Mouse (Mus musculus) gastrocnemius, adult 18-20 months (tissue): Measurements from ENCODE around the gene Hacl1. TPM values are rescaled to one million over a fixed set of nuclear protein-coding genes. Genes with fewer than 3 reads are reported as not detected.

Source experiments
- DNase-seq: peaks from one replicate; pipeline ENCODE4 v3.0.0; 2021; ENCODE audit warnings: low spot score
- total RNA-seq, 2 experiments: library from RNA; stranded (reverse); gene quantifications; 2 replicates each; pipeline ENCODE4 v1.2.3; 2021

The Hacl1 gene
- total RNA-seq, 2 experiments from 2014 or later, result 10.3 to 11.3 TPM

DNA sequence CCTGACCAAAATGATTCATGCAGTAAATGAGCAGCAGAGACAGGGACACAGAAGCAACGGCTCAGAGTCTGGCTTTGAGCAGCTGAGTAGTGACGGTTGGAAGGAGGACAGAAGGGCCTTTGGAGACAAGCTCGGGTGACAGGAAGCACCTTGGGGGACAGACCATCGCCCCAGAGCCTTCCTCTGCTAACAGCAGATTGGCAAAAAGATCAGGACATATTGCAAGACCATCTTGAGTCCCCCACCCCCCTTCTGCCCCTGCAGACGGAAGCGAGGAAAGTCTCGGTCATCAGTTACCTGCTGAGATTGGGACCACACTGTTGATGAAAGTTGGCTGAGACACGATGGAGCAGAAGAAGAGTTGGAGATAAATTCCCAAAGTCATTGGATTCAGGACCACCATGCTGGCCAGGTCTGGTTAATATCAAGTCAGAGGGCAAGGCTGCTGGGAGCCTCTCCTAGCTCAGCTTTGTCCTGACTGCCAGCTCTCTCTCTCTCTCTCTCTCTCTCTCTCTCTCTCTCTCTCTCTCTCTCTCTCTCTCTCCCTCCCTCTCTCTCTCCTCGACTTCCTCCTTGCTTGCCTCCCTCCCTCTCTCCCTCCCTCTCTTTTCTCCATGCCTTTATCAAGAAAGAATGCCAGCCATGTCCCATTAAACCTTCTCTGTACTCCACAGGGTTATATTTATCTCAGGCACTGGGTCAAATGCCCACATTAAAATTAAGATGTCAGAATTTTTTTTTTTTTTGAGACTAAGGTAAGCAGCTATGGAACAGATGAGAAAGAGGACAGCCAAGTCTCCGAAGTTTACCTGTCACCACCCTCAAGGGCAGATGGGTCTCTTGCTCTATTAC, 64.0 kb downstream of the Hacl1 start:
- no peak for DNase-seq

DNA sequence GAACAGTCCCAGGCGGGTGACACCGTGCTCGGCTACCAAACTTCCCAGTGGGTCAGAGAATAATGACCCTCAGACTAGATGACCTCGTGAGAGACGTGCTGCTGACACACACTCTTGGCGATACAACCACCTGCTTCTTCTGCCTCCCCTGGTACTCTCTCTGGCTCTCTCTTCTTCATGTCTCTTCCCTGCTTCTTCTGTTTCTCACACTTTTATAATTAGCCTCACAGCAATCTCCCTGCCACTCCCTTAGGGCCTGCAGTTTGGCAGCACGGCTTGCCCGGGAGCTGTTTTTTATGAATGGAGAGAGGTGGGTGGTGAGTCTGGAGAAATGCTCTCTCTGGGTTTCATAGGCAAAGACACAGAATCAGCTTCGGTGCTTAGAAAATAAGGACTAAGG, 65.2 kb downstream of the Hacl1 start:
- peak; percentile 56 for DNase-seq

DNA sequence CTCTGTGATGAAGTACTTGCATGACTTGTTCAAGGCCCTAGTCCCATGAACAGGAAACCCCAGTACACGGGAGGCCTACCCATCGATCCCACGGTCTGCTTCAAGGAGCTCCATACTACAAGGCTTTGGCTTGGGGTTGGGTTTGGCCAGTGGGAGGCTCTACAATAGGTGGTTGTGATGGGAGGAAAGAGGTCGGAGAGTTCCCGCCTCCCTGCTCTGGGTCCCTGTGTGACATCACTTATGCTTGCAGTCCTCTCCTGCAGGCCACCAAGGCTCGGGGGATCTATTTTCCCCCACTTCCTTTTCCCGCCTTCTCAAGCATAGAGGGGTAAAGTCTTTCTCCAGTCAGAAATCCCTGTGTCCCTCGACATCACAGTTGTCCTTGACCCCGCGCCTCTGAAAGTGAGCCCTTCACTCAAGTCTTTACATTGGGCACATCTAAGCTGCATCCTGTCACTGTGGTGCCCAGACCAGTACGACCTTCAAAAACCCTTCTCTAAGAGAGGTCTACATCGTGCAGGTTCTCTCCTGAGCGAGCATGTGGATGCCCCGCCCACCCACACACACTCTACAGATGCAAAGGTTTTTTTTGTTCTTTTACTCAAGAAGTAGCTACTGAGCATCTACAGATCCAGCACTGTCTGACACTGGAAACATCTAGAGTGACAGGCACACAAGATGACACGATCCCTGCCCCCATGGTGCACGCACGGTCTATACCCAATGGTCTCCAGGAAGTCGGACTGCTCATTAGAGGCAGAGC, 66.0 kb downstream of the Hacl1 start:
- DNase-seq, result no peak

DNA sequence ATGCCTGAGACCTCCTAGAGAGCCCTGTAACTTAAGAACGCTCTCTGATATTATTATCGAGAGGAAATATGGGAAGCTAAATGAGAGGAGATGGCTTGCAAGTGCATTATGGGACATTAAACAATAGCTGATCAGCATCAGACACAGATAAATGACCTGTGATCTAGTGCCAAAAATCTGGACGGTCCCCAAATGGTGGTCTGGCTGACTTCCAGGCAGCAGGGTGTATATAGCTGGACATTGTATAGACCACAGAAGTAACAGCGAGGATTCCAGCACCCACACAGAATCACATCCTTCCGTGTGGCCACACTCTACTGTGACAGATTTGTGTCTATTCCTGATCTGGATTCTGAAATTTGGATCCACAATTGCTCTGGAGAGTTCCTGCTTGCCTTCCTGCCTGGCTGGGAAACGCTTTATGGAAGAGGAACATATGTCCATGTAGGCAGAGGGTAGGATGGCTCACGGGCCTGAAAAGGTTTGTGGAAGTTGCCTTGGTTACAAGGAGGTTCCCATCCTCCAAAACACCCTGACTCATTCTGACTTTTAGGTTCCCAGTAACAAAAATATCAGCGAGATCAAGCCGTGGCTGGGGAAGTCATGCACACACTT, 68.4 kb downstream of the Hacl1 start:
- DNase-seq, result no peak

DNA sequence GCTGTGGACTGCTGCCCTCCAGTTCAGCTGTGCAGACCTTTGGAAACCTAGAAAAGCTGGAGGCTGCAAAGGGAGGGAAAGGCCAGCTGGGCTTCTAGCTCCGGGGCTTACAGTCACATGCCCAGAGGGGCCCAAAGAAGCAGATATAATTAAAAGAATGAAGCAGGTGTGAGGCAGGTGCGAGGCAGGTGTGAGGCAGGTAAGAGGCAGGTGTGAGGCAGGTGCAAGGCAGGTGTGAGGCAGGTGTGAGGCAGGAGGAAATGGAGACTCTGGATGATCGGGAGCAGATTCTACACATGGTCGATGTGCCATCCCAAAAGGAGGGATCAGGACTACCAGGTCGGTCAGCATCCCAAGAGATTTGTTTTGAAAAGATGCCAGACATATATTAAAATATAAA, 69.7 kb downstream of the Hacl1 start:
- no peak for DNase-seq

DNA sequence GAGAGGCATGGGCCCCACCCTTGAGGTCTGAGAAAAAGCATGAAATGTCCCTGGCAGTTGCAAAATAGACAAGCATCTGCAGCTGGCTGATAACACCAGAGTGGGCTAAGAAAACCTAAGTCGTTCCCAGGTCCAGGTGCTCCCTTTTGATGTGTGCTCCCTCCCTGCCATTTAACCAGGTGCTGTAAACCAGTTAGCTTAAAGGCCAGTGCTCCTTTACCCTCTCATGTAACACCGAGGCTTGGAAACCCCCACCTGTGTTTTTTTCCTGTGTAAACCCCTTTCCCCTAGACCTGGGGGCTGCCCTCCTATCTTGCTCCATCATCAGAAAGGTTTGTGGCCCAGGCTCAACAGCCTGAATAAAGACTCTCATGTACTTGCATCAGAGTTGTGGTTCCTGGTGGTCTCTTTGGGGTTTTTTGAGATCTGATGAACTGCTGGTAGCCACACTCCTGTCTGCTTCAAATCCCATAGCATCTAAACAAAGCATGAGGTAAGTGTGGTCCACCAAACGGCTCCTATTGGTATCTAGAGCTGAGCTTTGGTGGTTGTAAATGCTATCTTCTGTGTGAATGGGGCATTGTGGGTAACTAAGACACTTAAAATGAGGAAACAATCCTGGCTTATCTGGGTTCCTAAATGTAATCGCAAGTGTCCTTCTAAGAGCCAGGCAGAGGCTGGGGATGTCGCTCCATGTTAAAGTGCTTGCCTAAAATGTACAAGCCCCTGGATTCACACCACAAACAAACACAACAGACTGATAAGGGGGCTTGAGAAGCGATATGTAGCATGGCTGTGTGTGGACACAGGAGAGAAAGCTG, 70.7 kb downstream of the Hacl1 start:
- no peak for DNase-seq

DNA sequence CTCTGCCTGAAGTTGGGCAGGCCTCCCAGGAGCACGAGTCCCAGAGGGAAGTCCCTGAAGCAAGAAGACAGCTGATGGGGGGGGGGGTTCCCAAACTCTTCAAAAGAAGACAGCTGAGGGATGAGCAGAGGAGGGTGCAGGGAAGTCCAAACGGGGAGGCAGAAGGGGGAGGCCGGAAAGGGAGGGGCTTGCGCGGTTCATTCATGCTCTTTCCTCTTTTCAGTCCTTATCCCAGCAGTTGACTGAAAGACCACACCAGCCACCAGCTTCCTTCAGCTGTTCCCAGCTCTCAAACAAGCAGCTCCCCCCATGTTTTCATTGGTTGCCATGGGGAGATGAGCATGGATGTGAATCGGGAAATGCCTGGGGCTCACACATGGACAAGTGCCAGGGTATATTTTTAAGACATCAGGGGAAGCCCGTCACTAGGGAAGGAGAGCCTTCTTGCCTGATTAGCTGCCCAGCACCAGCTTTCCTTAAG, 71.9 kb downstream of the Hacl1 start:
- DNase-seq, result no peak

DNA sequence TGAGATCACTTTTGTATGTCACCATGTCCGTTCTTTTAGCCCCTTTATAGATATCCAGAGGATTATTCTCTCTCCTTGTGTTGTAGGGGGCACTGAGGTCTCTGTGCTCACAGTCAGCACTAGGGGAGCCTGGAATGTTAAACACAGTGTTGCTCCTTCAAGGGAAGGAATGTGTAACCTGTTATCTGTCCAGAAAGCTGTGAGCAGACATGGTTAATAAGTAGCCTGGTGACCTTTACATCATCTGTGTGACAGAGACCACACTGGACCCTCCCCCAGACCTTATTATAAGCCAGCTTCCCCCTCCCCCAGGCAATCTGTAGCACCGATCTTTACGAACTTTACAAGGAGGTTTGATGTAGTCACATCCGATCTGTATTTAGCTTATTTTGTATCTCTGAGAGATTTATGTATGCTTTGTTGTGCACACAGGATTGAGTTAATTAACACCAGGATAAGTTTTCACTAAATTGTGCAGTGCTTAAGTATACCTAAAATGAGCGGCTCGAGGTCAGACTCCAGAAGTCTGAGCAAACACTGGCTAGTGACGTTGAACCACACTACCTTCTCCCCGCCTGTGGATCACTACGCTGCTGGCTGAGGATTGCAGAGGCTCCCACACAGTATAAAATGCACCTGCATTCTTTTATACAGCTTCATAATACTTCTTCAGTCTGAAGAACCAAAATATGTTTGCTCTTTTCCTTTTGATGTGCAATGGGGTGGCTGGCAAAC, 75.4 kb downstream of the Hacl1 start:
- no peak for DNase-seq

DNA sequence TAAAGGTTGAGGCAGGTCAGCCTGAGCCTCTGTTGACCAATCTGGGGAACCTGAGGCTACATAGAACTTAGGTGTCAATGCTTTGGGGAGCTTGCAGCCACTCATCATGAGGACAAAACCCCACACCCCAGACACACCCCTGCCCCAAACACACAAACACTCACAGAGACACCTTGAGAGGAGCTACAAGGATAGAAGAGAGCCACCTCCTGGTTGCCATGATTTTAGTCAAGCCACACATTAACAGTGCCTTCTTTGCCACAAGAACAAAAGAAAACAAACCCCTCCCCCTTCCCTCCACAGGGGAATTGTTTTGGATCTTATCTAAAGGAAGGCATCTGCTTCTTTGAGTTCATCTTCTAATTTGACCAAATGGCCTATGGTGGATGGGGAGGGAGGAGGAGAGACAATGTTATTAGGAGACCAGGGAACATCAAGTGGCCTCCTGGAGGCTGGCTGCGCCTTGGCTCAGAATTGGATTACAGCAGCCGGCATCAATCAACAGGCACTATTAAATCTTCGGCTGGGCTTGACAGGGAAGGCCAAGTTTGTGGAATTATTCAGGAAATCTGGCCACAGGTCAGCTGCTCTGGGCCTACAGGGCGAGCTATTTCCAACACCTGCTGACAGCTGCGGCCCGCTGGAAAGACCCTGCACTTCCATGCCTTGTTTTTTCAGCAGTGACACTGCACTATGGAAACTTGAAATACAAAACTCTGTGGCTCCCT, 76.5 kb downstream of the Hacl1 start:
- no peak for DNase-seq

DNA sequence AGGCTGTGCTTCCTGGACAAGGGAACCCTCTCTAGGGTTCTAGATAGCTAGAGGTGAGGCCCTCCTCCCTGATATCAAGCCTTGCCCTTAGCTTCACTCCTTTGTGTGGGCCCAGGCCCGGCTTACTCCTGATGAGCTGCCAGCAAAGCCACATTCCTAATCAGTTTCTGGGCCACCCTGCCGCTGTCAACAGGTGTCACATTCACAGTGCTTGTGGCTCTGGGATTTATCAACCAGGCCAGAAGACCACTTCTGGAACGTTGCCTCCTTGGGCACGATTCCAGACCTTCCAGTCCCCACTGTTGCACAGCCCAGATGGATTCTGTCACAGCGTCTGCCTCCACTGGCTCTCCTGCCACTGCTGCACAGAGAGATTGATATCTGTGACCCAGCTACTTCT, 80.2 kb downstream of the Hacl1 start:
- no peak for DNase-seq

DNA sequence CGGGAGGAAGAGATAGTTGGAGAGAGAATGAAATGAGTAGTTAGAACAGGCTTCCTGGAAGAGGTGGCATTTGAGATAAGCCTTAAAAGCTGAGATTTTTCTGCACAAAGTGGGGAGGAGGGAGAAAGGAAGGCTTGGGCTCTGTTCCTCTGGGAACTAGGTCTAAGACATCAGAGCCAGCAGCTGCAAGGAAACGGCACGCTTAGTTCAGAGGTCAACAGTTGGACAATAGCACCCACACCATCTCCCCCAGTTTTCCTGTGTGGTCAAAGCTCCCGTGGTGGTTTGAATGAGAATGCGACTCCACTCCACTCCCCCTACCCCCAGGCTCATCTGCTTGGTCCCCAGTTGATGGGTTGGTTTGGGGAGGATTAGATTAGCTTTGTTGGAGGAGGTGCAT, 81.9 kb downstream of the Hacl1 start:
- no peak for DNase-seq

DNA sequence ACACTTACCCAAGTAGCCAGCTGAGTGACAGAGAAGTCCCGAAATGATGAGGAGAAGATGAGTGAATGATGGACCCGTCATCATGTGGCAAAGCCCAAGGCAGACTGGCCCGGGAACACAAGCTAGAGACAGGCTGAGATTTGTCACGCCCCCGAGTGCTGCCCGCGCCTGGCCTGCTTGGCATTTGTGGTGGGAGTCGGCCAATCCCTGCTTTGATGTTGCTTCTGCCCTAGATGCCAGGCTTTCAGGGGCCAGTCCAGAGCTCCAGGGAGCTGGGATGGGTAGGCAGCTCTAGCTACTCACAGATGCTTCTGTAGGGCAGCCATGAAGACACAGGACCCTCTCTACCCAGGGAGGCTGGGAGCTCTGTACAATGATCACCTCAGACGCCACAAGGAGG, 83.3 kb downstream of the Hacl1 start:
- DNase-seq, result no peak

DNA sequence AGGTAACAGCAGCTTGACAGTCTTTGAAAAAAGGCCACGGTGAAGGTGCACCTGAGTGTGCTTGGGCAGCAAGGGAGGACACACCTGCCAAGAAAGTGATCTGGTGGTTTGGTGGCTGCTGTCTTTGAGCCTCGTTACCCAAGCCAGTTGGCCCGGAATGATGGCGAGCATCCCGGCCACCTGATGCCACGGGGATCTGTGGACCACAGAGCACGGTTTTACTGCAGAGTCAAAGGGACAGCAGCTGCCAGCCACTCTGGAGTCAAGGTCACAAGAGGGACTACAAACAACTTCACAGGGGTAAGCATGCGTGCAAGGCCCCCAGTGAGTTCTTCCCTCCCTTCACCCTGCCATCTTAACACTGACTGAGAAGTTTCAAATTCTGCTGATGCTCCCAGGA, 83.8 kb downstream of the Hacl1 start:
- peak; percentile 78 for DNase-seq

DNA sequence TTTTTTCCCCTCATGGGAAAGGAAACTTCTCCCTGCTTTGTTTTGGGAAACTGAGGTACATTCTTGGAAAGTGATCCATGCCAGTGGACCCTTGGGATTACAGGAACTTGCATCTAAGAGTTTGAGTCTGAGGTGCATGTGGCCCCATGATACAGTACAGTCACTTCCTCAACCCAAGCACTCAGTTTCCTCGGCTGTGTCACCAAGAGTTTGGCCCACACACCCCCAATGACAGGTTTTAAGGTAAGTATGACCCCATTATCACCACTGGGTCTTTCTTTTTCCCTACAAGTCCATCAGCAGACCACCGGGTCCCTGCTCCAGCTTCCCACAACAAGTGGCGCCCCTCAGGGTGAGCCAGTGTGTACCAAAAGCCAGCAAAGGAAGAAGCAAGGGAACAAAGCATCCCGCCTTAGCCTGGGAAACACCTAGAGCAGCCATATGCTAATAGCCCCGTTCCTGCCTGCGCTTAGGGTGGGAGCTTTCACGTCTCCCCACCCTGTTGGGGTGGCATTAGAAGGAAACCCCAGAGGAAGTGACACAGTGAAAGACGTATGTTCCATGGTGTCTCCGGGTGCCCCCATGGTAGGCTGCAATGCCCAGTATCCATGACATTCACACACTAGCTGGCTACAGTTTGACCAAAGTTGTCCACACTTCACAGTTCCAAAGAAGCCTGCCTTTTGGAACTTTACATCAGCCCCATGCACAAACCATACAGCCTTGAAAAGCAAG, 84.4 kb downstream of the Hacl1 start:
- DNase-seq, result no peak

DNA sequence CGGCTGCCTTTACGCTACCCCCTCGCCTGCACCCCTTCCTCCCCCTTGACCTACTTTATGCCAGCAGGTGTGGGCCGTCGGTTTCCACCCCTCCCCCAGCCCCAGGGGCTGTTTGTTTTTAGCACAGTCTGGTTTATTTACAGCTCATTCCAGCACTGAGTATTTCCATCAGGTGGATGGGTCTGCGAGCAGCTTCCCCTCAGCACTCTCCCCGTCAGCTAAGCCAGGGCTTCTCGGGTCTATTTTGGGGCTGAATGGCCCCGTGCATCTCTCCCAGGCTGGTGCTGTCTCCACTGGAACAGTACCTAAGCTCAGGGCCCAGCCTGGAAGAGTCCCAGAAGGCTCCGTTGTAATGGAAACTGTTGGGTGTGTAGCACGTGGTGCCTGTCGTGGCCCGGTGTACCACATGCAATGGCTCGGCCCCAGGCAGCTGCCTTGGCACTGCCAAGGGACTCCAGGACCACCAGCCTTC, 85.1 kb downstream of the Hacl1 start:
- peak; percentile 82 for DNase-seq

DNA sequence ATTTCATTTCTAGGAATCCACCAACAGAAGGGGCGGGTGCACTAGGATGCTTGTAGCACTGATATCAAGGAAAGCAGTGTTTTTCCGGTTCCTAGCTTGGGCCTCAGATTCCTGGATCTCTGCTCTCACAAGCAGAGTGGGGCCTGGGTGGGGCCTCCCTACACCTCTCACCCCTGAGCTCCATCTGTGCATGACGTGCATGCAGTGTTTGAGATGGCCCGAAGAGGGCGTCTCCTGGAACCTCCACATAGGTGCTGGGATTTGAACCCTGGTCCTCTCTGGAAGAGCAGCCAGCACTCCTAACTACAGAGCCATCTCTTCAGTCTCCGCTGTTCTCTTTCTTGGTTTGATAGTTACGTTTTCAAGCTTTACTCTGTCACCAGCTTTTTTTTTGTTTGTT, 86.1 kb downstream of the Hacl1 start:
- DNase-seq, result no peak
